Mouse (Mus musculus): ENCODE results near the gene Gm30083. TPM values are rescaled to one million over a fixed set of nuclear protein-coding genes. Genes with fewer than 3 reads are reported as not detected.

Gm30083 gene
- polyA plus RNA-seq (2017; shearing (Covaris generic)), result under 1 TPM in 1 of 2 experiments, not detected in 1; 0.23 TPM

DNA sequence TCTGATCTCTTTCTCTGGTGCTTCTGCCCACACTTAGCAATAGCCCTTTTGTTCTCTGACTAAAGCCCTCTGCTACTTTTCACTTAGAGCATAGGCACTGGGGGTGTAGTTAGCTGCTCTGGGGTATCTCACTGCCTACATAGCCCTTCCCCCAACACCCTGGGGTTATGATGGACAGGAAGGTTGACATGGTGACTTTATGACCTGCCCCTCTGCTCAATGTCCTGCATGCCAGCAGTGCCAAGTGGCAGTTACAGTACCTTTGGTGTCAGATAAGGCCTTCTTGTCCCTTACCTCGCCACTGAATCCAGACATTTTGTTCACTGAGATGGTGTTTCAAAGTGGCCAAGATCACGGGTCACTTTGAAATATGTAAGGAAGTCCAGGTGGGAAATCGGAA lies at the start of gene Gm30083:
Gm30083 (minus strand) TSS at position 120 of the 400 bp plus-strand sequence.

DNA sequence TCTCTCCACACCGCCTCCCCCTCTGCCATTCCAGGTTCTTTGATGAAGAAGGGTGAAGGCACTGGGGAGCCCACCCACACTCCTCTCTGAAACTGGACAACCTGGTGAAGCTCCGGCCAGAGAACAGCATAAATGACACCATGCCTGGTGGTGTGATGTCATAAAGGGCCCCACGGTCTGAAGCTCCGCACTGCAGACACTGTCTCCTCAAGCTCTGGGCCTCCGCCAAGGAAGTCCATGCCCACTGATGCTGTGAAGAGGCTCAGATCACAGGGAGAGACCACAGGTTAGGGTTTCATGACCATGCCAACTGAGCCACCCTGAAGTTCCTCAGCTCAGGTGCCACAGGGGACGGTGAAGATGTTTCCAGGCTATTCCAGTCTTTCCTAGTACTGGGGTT lies 37.5 kb upstream of the Gm30083 start, which contains the start of gene Antxrl:
Antxrl (plus strand) TSS at position 192 of the 400 bp plus-strand sequence.

DNA sequence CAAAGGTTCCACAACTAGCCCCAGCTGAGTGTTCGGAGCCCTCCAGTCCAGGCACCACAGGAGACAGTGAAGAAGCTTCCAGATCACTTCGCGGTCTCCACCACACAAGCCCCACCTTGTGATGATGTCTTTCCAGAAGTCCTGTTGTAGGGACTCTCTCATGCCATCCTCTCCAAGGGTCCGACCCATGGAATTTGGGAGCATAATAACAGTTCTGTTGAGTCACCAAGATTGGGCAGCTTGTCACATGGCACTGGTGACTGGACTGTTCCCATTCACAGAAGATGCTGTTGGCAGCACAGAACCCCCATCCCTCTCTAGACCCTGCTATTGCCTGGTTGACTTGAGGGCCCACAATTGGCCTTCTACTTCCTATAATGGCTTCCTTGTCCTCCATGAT lies 1.4 kb upstream of the Gm30083 start, which contains the start of gene Gm5460:
Gm5460 (plus strand) TSS at position 378 of the 400 bp plus-strand sequence.

DNA sequence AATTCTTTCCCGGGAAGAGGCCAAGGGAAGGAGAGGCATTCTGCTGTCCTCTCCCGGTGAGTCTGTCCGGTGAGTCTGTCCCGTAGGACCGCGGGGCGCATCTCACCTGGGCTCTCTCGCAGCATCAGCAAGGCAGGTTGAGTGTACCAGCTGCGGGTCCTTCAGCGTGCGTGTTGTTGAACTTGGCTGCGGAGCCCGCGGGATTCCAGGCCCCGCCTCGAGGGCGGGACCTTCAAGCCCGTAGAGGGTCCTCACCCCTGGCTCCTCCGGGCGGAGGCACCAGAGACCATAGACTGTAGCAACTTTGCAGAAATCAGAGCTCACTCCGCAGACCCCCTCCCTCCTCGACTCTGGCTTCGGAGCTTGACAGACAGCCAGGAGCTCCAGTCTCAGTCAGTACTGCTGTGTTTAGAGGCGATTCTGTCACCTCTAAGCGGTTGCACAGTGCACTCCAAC lies 36.4 kb downstream of the Gm30083 start, which contains the start of gene Zfp488:
Zfp488 (minus strand) TSS at position 161 of the 456 bp plus-strand sequence.

DNA sequence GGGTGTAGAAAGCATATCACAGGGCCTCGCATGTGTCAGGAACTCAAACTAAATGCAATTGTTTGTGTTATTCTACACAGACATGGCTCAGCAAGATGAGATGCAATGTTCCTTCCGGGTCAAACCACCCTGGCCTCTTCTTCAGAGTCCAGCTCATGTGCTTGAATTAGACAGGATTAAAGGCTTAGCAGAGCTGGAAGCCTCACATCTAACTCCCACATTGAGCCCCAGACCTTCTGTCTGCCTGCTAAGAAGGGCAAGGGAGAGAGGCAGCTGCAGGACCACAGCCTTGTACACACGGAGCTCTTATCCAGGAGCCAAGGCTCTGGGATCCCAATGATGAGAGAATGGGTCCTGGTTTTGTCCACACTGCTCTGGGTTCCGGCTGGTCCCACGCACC lies 61.2 kb downstream of the Gm30083 start, which contains the start of gene Rbp3:
Rbp3 (plus strand) TSS at position 243 of the 400 bp plus-strand sequence.

DNA sequence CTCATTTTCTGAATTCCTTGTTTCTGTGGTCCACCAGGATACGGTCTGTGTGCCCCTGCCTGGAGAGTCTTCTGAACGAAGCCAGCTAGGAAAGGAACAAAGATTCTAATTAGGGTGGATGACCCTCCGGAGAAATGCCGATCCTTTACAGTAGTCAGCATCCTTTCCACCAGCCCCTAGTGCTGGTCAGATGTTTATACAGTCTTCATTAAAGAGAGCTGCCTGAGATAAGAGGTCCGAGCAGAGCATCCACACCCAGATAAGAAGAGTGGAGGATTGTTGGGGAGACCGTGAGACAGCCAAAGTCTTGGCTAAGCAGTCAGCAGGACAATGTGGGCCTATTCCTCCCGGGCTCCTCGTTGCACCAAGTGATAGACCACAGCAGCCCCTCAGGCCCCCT lies 74.2 kb downstream of the Gm30083 start, which contains the start of gene Gdf2:
Gdf2 (plus strand) TSS at position 301 of the 400 bp plus-strand sequence.

Other genes with a start within 250 kb of the Gm30083 start
- under 1 TPM in 1 of 2 experiments, not detected in 1; 0.06 TPM for gene Gdf10, start 91.6 kb downstream of the Gm30083 start, polyA plus RNA-seq (2017; shearing (Covaris generic))
- gene Gdf2, start 74.1 kb downstream of the Gm30083 start, polyA plus RNA-seq (2017; shearing (Covaris generic)), result not detected
- not detected for gene Rbp3, start 61.2 kb downstream of the Gm30083 start, polyA plus RNA-seq (2017; shearing (Covaris generic))
- gene Zfp488, start 36.4 kb downstream of the Gm30083 start, polyA plus RNA-seq (2017; shearing (Covaris generic)), result not detected
- under 1 TPM in 1 of 2 experiments, not detected in 1; 0.17 TPM for gene Gm5460, start 1.6 kb upstream of the Gm30083 start, polyA plus RNA-seq (2017; shearing (Covaris generic))
- gene Antxrl, start 37.5 kb upstream of the Gm30083 start, polyA plus RNA-seq (2017; shearing (Covaris generic)), result not detected
- gene Anxa8, start 70.8 kb upstream of the Gm30083 start, polyA plus RNA-seq (2017; shearing (Covaris generic)), result under 1 TPM in 1 of 2 experiments, not detected in 1; 0.09 TPM
- gene A630023A22Rik, start 87.6 kb upstream of the Gm30083 start, polyA plus RNA-seq (2017; shearing (Covaris generic)), result not detected
- gene Npy4r, start 137.3 kb upstream of the Gm30083 start, polyA plus RNA-seq (2017; shearing (Covaris generic)), result not detected
- gene Gprin2, start 186.5 kb upstream of the Gm30083 start, polyA plus RNA-seq (2017; shearing (Covaris generic)), result under 1 TPM in 1 of 2 experiments, not detected in 1; 0.16 TPM
- gene Syt15, start 204.4 kb upstream of the Gm30083 start, polyA plus RNA-seq (2017; shearing (Covaris generic)), result under 1 TPM; 0.07 to 0.81 TPM